ENCODE assay signal across 1 mouse cellular context in genomic region chr10:41288771-41289415, GRCm38 (mm10).
A peak's percentile ranks its signal among the peaks of the same experiment; 100 is the strongest.
TF ChIP-seq lines count a peak whose summit lies in the region.

No protein-coding gene starts in this region.

TF ChIP-seq in CH12.LX, 34 proteins besides CTCF, POLR2A, EP300 and RAD21 (continued from another document):
- TF ChIP-seq HCFC1 (IDR thresholded peaks at IDR 0.05; ENCODE audit: low read depth, low read length) (no peak), ZKSCAN1 (IDR thresholded peaks at IDR 0.05; ENCODE audit: borderline replicate concordance, low read depth, low read length) (no peak), TBP (conservative IDR thresholded peaks at IDR 0.05; ENCODE audit: low read depth, low read length) (no peak), SMC3 (IDR thresholded peaks at IDR 0.05; ENCODE audit: low read depth, low read length) (peak; percentile 87), PAX5 (IDR thresholded peaks at IDR 0.05; ENCODE audit: low read length) (no peak), MYC (IDR thresholded peaks at IDR 0.05; ENCODE audit: low read depth, low read length) (0 out of 2 replicates have a peak, but pooled peaks have one; percentile 26), USF2 (conservative IDR thresholded peaks at IDR 0.05; ENCODE audit: low read depth, low read length) (peak; percentile 67), BHLHE40 (IDR thresholded peaks at IDR 0.05; ENCODE audit: low read depth, low read length) (peak; percentile 68)
